Mouse (Mus musculus) heart, embryonic 16.5 days (tissue): ENCODE data around the gene Aqp6. TPM values are rescaled to one million over a fixed set of nuclear protein-coding genes. Genes with fewer than 3 reads are reported as not detected.

ENCODE experiments used
- ATAC-seq: fragments of 200-750 bp; cut with Nextera tagmentation; replicated peaks from 2 replicates; pipeline ENCODE4 v1.8.0; 2017; ENCODE audit warnings: moderate number of reproducible peaks; ENCODE audit not compliant: insufficient read depth, low FRiP score; ENCODE audit errors: extremely low read depth
- H3K27ac ChIP-seq: fragments of 300-500 bp; sonication (generic); 2 replicates; pipeline ENCODE4 v1.5.1; 2014; ENCODE audit warnings: mild to moderate bottlenecking, low read length, control low read depth, moderate library complexity
- H3K27me3 ChIP-seq: fragments of 300-500 bp; sonication (generic); 2 replicates; pipeline ENCODE4 v1.6.1; 2014; ENCODE audit warnings: low read length, mixed read lengths; ENCODE audit not compliant: control insufficient read depth, insufficient read depth
- H3K36me3 ChIP-seq: fragments of 300-500 bp; sonication (generic); 2 replicates; pipeline ENCODE4 v1.6.1; 2014; ENCODE audit not compliant: control insufficient read depth, insufficient read depth
- H3K4me1 ChIP-seq: fragments of 300-500 bp; sonication (generic); 2 replicates; pipeline ENCODE4 v1.6.1; 2014; ENCODE audit warnings: low read length, mixed read lengths; ENCODE audit not compliant: control insufficient read depth, insufficient read depth
- H3K4me2 ChIP-seq: fragments of 300-500 bp; sonication (generic); 2 replicates; pipeline ENCODE4 v1.6.1; 2014; ENCODE audit warnings: low read depth, mild to moderate bottlenecking, control low read depth, low read length
- H3K4me3 ChIP-seq: fragments of 300-500 bp; sonication (generic); 2 replicates; pipeline ENCODE4 v1.5.1; 2014; ENCODE audit warnings: mild to moderate bottlenecking, control low read depth, low read length
- H3K9ac ChIP-seq: fragments of 300-500 bp; sonication (generic); 2 replicates; pipeline ENCODE4 v1.6.1; 2014; ENCODE audit warnings: low read length, control low read depth
- H3K9me3 ChIP-seq: fragments of 300-500 bp; sonication (generic); replicated peaks from 2 replicates; pipeline ENCODE4 v1.6.1; 2016; ENCODE audit warnings: low read length; ENCODE audit not compliant: control insufficient read depth
- WGBS: fragments of 180-500 bp; shearing (Covaris S2); extraction: QIAGEN DNeasy Blood & Tissue Kit; methylation state at CpG from one replicate; pipeline ENCODE4 v1.1.7; 2014; 5-methylcytosine and 5-hydroxymethylcytosine counted together
- polyA plus RNA-seq: library from polyadenylated mRNA; unstranded; fragments of >200 nt; fragmentation: Nextera tagmentation; extraction: Ambion mirVana; gene quantifications from 2 replicates; pipeline ENCODE4 v1.2.1, GENCODE M21; 2015

Gene Aqp6
- polyA plus RNA-seq = not detected in 2 replicates

- Histone ChIP-seq H3K9ac (no peak within 1 kb of the TSS), H3K9me3 (no peaks in the 10 kb centered on the region), H3K27me3 (peaks cover 25% of the 10 kb centered on the region), H3K36me3 (no peaks in the 10 kb centered on the region), H3K4me3 (no peak within 1 kb of the TSS), H3K4me1 (0 out of 2 replicates have a peak, but pooled peaks cover 3% of the 10 kb centered on the region), H3K4me2 (no peak within 1 kb of the TSS), H3K27ac (no peak within 1 kb of the TSS)
- ATAC-seq = no peak
- 65% methylated on average over 22 of the region's 22 CpGs for WGBS
Measured at GRCm38 (mm10) chr15:99600986-99601822, at the start of gene Aqp6. Aqp6 (plus strand) TSS chr15:99601400.

DNA sequence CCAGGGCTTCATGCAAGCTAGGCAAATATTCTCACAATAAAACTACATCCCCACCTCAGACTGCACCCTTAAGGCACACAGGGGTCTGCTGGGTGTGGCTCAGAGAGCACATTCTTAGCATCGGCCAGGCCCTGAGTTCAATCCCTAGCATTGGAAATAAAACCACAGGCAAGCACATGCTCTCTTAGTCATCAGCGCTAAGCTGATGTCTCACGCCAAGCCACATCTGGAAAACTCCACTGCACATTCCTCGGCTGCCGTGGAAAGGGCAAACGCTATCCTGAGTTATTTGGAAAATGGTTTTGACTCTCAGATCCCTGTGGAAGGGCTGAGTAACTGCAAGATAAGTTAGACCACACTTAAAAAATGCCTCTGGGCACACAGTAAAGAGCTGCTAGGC is 47.4 kb upstream of the Aqp6 start:
- no peak for ATAC-seq
- 37% methylated on average over 6 of the region's 6 CpGs for WGBS
- no peak overlapping the region for H3K27ac ChIP-seq
- no peaks in the 10 kb centered on the region for H3K36me3 ChIP-seq
- no peaks in the 10 kb centered on the region for H3K9me3 ChIP-seq
- no peak overlapping the region for H3K9ac ChIP-seq
- H3K4me2 ChIP-seq = no peak overlapping the region
- H3K4me1 ChIP-seq = no peaks in the 10 kb centered on the region
- no peak overlapping the region for H3K4me3 ChIP-seq
- 0 out of 2 replicates have a peak, but pooled peaks cover 2% of the 10 kb centered on the region for H3K27me3 ChIP-seq

DNA sequence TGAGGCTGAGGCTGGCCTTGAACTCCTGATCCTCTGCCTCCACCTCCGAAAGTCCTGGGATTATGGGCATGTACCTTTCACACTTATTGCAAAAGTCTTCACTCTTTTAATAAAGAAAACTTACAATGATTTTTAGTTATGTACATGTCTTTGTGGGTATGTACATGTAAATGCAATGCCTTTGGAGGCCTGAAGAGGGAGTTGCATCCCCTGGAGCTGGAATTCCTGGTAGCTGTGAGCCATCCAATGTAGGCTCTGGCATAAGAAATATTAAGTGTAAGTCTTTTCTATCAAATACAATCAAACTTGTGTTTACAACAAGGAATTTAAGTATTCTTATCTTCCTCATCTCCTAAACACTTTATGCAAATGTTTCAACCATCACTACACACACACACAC is 42.3 kb upstream of the Aqp6 start:
- ATAC-seq = no peak
- H3K9ac ChIP-seq = no peak overlapping the region
- no peaks in the 10 kb centered on the region for H3K36me3 ChIP-seq
- no peaks in the 10 kb centered on the region for H3K4me1 ChIP-seq
- WGBS = 79% methylated on average over 1 of the region's 1 CpGs
- H3K9me3 ChIP-seq = no peaks in the 10 kb centered on the region
- H3K27ac ChIP-seq = no peak overlapping the region
- H3K27me3 ChIP-seq = 0 out of 2 replicates have a peak, but pooled peaks cover 9% of the 10 kb centered on the region
- H3K4me2 ChIP-seq = no peak overlapping the region
- no peak overlapping the region for H3K4me3 ChIP-seq

GRCm38 (mm10) chr15:99560246-99560645 is 41.0 kb upstream of the Aqp6 start:
- 69% methylated on average over 10 of the region's 10 CpGs for WGBS
- Histone ChIP-seq H3K4me2 (no peak overlapping the region), H3K9ac (no peak overlapping the region), H3K27me3 (0 out of 2 replicates have a peak, but pooled peaks cover 6% of the 10 kb centered on the region), H3K27ac (no peak overlapping the region), H3K4me1 (no peaks in the 10 kb centered on the region), H3K9me3 (no peaks in the 10 kb centered on the region), H3K36me3 (no peaks in the 10 kb centered on the region), H3K4me3 (no peak overlapping the region)
- no peak for ATAC-seq

GRCm38 (mm10) chr15:99567371-99567770 is 33.8 kb upstream of the Aqp6 start:
- no peaks in the 10 kb centered on the region for H3K36me3 ChIP-seq
- no peaks in the 10 kb centered on the region for H3K4me1 ChIP-seq
- no peak for ATAC-seq
- 0 out of 2 replicates have a peak, but pooled peaks cover 3% of the 10 kb centered on the region for H3K27me3 ChIP-seq
- 70% methylated on average over 4 of the region's 4 CpGs for WGBS
- H3K9me3 ChIP-seq = no peaks in the 10 kb centered on the region
- no peak overlapping the region for H3K9ac ChIP-seq
- H3K4me3 ChIP-seq = no peak overlapping the region
- no peak overlapping the region for H3K27ac ChIP-seq
- H3K4me2 ChIP-seq = no peak overlapping the region

- 72% methylated on average over 6 of the region's 6 CpGs for WGBS
- H3K27ac ChIP-seq = no peak overlapping the region
- no peak overlapping the region for H3K4me3 ChIP-seq
- no peak for ATAC-seq
- H3K4me1 ChIP-seq = no peaks in the 10 kb centered on the region
- H3K27me3 ChIP-seq = 0 out of 2 replicates have a peak, but pooled peaks cover 3% of the 10 kb centered on the region
- no peak overlapping the region for H3K4me2 ChIP-seq
- no peaks in the 10 kb centered on the region for H3K36me3 ChIP-seq
- H3K9me3 ChIP-seq = no peaks in the 10 kb centered on the region
- no peak overlapping the region for H3K9ac ChIP-seq
Measured at GRCm38 (mm10) chr15:99568682-99569081, 32.5 kb upstream of the Aqp6 start.

- Histone ChIP-seq H3K4me3 (no peak overlapping the region), H3K4me2 (no peak overlapping the region), H3K27me3 (0 out of 2 replicates have a peak, but pooled peaks cover 3% of the 10 kb centered on the region), H3K36me3 (no peaks in the 10 kb centered on the region), H3K9me3 (no peaks in the 10 kb centered on the region), H3K27ac (no peak overlapping the region), H3K4me1 (no peaks in the 10 kb centered on the region), H3K9ac (no peak overlapping the region)
- 62% methylated on average over 10 of the region's 10 CpGs for WGBS
- no peak for ATAC-seq
Measured at GRCm38 (mm10) chr15:99569123-99569522, 32.1 kb upstream of the Aqp6 start.

GRCm38 (mm10) chr15:99578802-99579485 is 22.3 kb upstream of the Aqp6 start, which contains the start of gene Aqp2:
Aqp2 (plus strand) TSS chr15:99579055.
- 75% methylated on average over 26 of the region's 26 CpGs for WGBS
- ATAC-seq = no peak
- peaks cover 57% of the 10 kb centered on the region for H3K27me3 ChIP-seq

More at GRCm38 (mm10) chr15:99578802-99579485, 22.3 kb upstream of the Aqp6 start, which contains the start of gene Aqp2:
- Histone ChIP-seq H3K9me3 (no peaks in the 10 kb centered on the region), H3K9ac (no peak within 1 kb of the TSS), H3K4me2 (no peak within 1 kb of the TSS), H3K36me3 (no peaks in the 10 kb centered on the region), H3K4me1 (peaks cover 3% of the 10 kb centered on the region), H3K4me3 (no peak within 1 kb of the TSS), H3K27ac (no peak within 1 kb of the TSS)
